ENCODE assay signal across 24 mouse cellular contexts in the genomic region with DNA sequence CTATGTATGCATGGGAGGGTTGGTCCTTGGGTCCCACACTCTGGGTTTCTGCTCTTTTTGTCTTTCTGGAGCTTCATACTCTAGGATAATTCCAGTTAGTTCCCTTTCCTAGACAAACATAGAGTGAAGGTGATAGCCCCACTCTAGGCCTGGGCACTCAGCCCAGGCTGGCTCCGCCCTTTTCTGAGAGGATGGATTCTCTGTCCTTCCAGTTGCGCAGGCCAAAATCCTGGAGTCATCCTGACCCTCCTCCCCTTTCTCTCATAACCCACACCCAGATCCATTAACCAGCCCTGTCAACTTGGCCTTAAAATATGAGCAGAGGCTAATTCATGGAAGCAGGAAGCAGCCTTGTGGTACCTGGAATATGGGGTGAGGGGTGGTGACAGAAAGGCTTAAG. TPM values are rescaled to one million over a fixed set of nuclear protein-coding genes. Genes with fewer than 3 reads are reported as not detected.
A peak's percentile ranks its signal among the peaks of the same experiment; 100 is the strongest.
DNase-seq lines count a peak whose midpoint lies in the region; ATAC-seq and TF ChIP-seq lines count a peak whose summit lies in the region.
"Had no signal": no experiment of that assay in that cellular context is flagged by ENCODE, and none has a peak within 500 bp of the region (broad histone marks: within the 10 kb centered on the region; RNA-seq: fewer than 3 reads in every experiment).

No protein-coding gene starts in this region.

- peak; percentile 69 for DNase-seq in kidney, adult 2 months
- no peak for DNase-seq in kidney, postnatal 25 days
- peak; percentile 34 for DNase-seq in lung, embryonic 14.5 days
- DNase-seq in lung, postnatal 36 days = no peak
- peak; percentile 66 for DNase-seq in NIH3T3 (ENCODE audit: low read depth)
- no peak for DNase-seq in MN1 (ENCODE audit: low spot score)
- DNase-seq: adrenal gland, adult 2 months; adrenal gland, postnatal 14 days; cerebellum, adult 11 months; cerebellum, adult 2 months; cerebellum, adult 9-11 months; cerebellum, postnatal 25 days; forebrain, postnatal 0 days; heart, postnatal 10 days; heart, postnatal 36 days had no signal

- no peaks in the 10 kb centered on the region for H3K9me3 ChIP-seq in lung, embryonic 14.5 days (ENCODE audit: low read depth, low read length)
- H3K9me3 ChIP-seq: embryonic facial prominence, embryonic 12.5 days; embryonic facial prominence, embryonic 15.5 days; heart, embryonic 12.5 days; heart, embryonic 15.5 days; hindbrain, embryonic 10.5 days had no signal

- no peak for TF ChIP-seq POLR2A in kidney, adult 2 months (IDR thresholded peaks at IDR 0.05; ENCODE audit: low read depth, low read length)

- H3K36me3 ChIP-seq in kidney, adult 2 months (ENCODE audit: control insufficient read depth, insufficient read depth, low read length) = no peaks in the 10 kb centered on the region
- H3K36me3 ChIP-seq in lung, embryonic 14.5 days (ENCODE audit: insufficient read depth) = no peaks in the 10 kb centered on the region
- H3K36me3 ChIP-seq: embryonic facial prominence, embryonic 12.5 days; embryonic facial prominence, embryonic 15.5 days; heart, embryonic 12.5 days; heart, embryonic 15.5 days; hindbrain, embryonic 10.5 days had no signal

- H3K4me3 ChIP-seq in kidney, adult 2 months (ENCODE audit: insufficient read depth, low read depth, low read length) = no peak overlapping the region
- no peak overlapping the region for H3K4me3 ChIP-seq in lung, embryonic 14.5 days (ENCODE audit: low read depth, low read length)
- H3K4me3 ChIP-seq: embryonic facial prominence, embryonic 12.5 days; embryonic facial prominence, embryonic 15.5 days; heart, embryonic 12.5 days; heart, embryonic 15.5 days; hindbrain, embryonic 10.5 days had no signal

- no peaks in the 10 kb centered on the region for H3K27me3 ChIP-seq in kidney, adult 2 months (replicated peaks; ENCODE audit: control insufficient read depth, insufficient read depth, low read length)
- H3K27me3 ChIP-seq in lung, embryonic 14.5 days (ENCODE audit: insufficient read depth, low read length) = no peaks in the 10 kb centered on the region
- H3K27me3 ChIP-seq: embryonic facial prominence, embryonic 12.5 days; embryonic facial prominence, embryonic 15.5 days; heart, embryonic 12.5 days; heart, embryonic 15.5 days had no signal

- TF ChIP-seq CTCF in kidney, adult 2 months (conservative IDR thresholded peaks at IDR 0.05; ENCODE audit: insufficient read depth, insufficient read length, low read depth, low read length) = no peak
- TF ChIP-seq CTCF in lung, embryonic 14.5 days (IDR thresholded peaks at IDR 0.05; ENCODE audit: low read depth) = no peak

- H3K9ac ChIP-seq in lung, embryonic 14.5 days = no peak overlapping the region
- H3K9ac ChIP-seq: embryonic facial prominence, embryonic 12.5 days; embryonic facial prominence, embryonic 15.5 days; forebrain, postnatal 0 days; heart, embryonic 12.5 days; heart, embryonic 15.5 days; hindbrain, embryonic 14.5 days had no signal

- ATAC-seq in lung, embryonic 14.5 days (ENCODE audit: insufficient read depth) = no peak
- ATAC-seq: forebrain, embryonic 14.5 days; forebrain, postnatal 0 days; hindbrain, postnatal 0 days; inflammation-experienced regulatory T-cells, adult 6 months had no signal

- H3K27ac ChIP-seq in kidney, adult 2 months (ENCODE audit: insufficient read depth, low read depth, low read length) = no peak overlapping the region
- no peak overlapping the region for H3K27ac ChIP-seq in lung, embryonic 14.5 days (ENCODE audit: low read depth)
- H3K27ac ChIP-seq: embryonic facial prominence, embryonic 12.5 days; embryonic facial prominence, embryonic 15.5 days; heart, embryonic 15.5 days; hindbrain, embryonic 10.5 days; hindbrain, embryonic 14.5 days; hindbrain, postnatal 0 days had no signal

- WGBS in kidney, adult 2 months = 75% methylated on average over 2 of the region's 2 CpGs
- WGBS in lung, embryonic 14.5 days = 75% methylated on average over 2 of the region's 2 CpGs

- H3K4me1 ChIP-seq in kidney, adult 2 months (ENCODE audit: control insufficient read depth, insufficient read depth, low read length) = no peaks in the 10 kb centered on the region
- H3K4me1 ChIP-seq in lung, embryonic 14.5 days (ENCODE audit: insufficient read depth) = no peaks in the 10 kb centered on the region

- H3K4me2 ChIP-seq in lung, embryonic 14.5 days = no peak overlapping the region
- H3K4me2 ChIP-seq: embryonic facial prominence, embryonic 12.5 days; embryonic facial prominence, embryonic 15.5 days; heart, embryonic 12.5 days; heart, embryonic 15.5 days; hindbrain, embryonic 14.5 days had no signal

RNA-seq across cellular contexts. Expression of gene Slco2a1, which starts 6.7 kb away (rescaled TPM):
- 23.6 and 30.1 TPM in 2 replicates for polyA plus RNA-seq in kidney, adult 2 months (2012; rRNA removed)
- polyA plus RNA-seq in lung, embryonic 14.5 days (2014; fragmentation: Nextera tagmentation; extraction: Ambion mirVana) = 15.1 and 15.4 TPM in 2 replicates

Comparison
In these comparisons a context has a peak if more than half of its experiments do, and no peak if none do; other contexts are left out.
1. DNase-seq: peak in kidney, adult 2 months (single experiment), lung, embryonic 14.5 days (single experiment) and NIH3T3 (single experiment); none in kidney, postnatal 25 days (0 of 2), lung, postnatal 36 days (single experiment) and MN1 (single experiment).